Mouse (Mus musculus): ENCODE results near the gene Uchl4.

The Uchl4 gene

GRCm38 (mm10) chr9:64234768-64235435 lies at the start of gene Uchl4:
Gene Uchl4, plus strand, starts transcription at chr9:64235201.
- WGBS = 95% methylated on average over 8 of the region's 8 CpGs

DNA sequence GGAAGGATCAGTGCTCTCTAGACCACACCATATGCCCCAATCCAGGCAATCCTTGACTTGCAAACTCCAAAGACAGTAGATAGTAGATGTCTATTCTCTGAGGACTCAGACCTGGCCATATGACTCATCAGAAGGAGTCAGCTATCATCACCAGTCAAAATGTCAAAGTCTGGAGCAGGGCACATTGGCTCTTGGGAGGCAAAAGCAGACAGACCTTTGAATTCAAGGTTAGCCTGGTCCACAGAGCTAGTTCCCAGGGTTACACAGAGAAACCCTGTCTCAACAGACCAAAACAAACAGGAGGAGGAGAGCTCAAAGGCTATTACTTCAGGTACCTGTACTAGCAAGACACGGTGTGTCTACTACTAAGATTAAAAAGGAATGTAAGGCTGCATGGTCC lies 41.1 kb upstream of the Uchl4 start:
- WGBS = 97% methylated on average over 1 of the region's 1 CpGs

DNA sequence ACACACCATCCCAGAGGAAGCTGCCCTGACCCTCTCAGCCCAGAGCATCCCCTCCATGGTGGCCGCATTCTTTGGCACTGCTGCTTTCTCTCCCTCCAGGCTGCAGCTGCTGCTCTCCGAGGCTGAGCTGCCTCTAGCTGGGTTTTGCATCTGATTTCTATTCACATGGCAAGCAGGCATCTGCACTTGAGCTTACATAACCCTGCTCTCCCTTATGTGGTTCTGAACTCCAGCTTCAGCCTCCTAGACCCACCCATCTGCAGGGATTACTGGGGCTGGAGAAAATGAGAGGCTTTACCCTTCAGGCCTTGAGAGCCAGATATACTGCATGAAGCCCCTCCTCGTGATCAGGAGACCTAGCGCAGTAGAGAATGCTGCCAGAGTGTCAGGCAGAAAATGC lies 39.4 kb upstream of the Uchl4 start:
- 31% methylated on average over 4 of the region's 4 CpGs for WGBS

- WGBS = 92% methylated on average over 8 of the region's 8 CpGs
Observed at GRCm38 (mm10) chr9:64197524-64197923, 37.5 kb upstream of the Uchl4 start.

- 98% methylated on average over 5 of the region's 5 CpGs for WGBS
Observed at GRCm38 (mm10) chr9:64198068-64198762, 36.8 kb upstream of the Uchl4 start.

- 88% methylated on average over 7 of the region's 7 CpGs for WGBS
Observed at GRCm38 (mm10) chr9:64198763-64199418, 36.1 kb upstream of the Uchl4 start.

DNA sequence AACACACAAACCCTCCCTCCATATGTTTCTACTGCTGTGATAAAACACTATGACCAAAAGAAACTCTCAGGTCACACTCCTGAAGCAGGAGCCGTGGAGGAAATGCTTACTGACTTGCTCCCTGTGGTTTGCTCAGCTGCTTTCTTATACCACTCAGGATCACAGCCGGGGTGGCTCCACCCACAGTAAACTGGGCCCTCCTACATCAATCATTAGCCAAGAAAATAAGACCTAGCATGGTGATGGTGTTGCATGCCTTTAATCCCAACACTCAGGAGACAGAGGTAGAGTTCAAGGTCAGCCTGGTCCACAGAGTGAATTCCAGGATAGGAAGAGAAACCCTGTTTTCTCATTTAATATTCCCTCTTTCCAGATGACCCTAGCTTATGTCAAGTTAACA lies 35.1 kb upstream of the Uchl4 start:
- 64% methylated on average over 2 of the region's 2 CpGs for WGBS

DNA sequence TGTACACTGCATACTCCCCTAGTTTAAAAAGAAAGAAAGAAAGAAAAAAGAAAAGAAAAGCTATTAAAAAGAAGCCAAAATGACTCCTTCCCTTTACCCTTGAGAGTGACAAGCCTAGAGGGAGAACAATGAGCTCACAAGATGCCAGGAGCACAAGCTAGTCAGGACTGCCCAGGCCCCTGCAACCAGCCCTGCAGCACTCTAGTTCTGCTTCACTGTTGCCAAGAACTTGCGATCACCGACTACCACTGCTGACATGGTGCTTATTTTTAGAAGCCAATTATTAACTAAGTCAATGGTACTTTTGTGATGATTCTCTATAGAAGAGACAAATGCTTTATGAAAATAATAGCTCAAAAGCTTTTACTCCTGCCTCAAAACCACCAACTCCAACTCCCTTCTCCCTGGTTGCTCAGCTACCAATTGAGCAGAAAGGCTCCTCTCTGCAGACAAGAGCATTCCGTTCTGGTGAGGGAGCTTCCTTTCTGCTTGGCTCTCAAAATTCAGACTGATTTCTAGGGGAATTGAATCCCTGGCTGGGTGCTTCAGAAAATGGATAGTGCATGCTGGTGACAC lies 27.4 kb upstream of the Uchl4 start:
- WGBS = 40% methylated on average over 3 of the region's 3 CpGs

DNA sequence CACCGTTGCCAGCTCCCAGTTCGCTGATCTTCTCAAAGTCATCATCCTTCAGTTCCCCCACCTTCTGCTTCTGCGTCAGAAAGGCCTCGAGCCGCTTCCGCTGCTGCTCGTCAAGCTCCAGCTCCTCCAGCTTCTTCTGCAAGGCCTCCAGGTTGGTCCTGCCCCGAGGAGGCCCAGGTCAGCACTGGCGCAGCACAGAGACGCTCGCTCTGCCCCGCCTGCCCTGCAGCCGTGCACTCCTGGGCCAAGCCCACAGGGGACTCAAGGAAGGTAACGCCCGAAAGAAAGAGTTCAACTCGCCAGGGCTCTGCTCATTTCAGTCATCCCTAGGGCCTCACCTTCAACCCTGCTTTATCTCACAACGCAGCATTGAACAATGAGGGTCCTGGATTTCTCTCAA lies 20.5 kb upstream of the Uchl4 start:
- 96% methylated on average over 17 of the region's 17 CpGs for WGBS

GRCm38 (mm10) chr9:64216090-64216489 lies 18.9 kb upstream of the Uchl4 start:
- 51% methylated on average over 4 of the region's 4 CpGs for WGBS

DNA sequence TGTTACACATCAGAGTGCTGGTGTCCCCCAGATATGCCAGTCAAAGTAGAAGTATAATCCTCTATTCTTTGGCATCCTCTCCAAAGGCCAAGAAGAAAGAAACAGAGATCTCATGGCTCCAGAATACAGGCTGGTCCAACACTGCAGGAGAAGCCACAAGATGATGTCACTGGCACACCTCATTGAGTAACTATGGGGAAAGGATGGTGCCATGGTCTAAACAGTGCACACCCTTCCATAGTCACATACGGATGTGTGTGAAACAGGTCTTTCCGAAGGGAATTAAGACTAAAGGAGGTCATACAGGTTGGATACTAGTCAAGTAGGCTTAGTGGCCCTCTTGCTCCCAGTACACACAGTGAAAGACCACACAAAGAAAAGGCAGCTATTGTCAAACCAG lies 18.4 kb upstream of the Uchl4 start:
- WGBS = 90% methylated on average over 2 of the region's 2 CpGs

GRCm38 (mm10) chr9:64219305-64219704 lies 15.7 kb upstream of the Uchl4 start:
- 66% methylated on average over 1 of the region's 1 CpGs for WGBS

GRCm38 (mm10) chr9:64219772-64220420 lies 15.1 kb upstream of the Uchl4 start:
- WGBS = 87% methylated on average over 10 of the region's 10 CpGs

GRCm38 (mm10) chr9:64220603-64221002 lies 14.4 kb upstream of the Uchl4 start:
- WGBS = 91% methylated on average over 1 of the region's 1 CpGs

- 54% methylated on average over 4 of the region's 4 CpGs for WGBS
Observed at GRCm38 (mm10) chr9:64221480-64221879, 13.5 kb upstream of the Uchl4 start.

DNA sequence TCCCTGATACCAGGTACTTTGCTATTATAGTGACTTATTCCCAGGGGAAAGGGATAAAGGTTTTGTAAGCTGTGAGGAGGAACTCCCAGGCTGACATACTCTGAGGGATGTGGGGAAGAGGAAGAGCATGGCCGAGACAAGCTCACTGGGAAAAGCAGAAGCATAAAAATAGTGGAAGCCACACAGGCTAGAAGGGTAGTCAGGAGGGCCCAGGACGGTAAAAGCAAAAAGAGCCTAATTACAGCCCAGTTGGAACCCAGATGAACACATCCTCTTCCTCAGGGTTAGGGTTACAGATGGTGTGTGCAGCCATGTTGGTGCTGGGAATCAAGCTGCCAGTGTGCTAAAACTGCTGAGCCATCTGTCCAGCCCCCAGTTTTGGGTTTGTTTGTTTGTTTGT lies 12.9 kb upstream of the Uchl4 start:
- 58% methylated on average over 2 of the region's 2 CpGs for whole genome bisulfite sequencing

GRCm38 (mm10) chr9:64227736-64228135 lies 7.3 kb upstream of the Uchl4 start:
- WGBS = 58% methylated on average over 12 of the region's 12 CpGs

GRCm38 (mm10) chr9:64231171-64231570 lies 3.8 kb upstream of the Uchl4 start:
- WGBS = 27% methylated on average over 5 of the region's 5 CpGs

DNA sequence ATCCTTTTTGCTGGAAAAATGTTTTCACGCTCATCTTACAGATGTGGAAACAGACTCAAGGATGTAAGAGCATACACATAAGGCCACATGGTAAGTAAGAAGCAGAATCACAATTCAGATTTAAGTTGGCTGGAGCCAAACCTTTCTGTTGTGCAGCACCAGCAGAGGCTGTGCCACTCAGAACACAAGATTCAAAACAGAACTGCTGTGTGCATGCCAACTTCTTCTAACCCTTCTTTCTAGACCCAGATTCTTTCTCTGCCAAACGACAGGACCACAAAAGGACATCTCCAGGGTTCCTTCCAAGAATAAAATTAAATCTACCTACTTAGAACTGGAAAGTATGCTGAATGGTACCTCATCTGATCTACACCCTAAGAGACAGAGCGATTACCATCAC lies 3.3 kb upstream of the Uchl4 start:
- WGBS = 19% methylated on average over 3 of the region's 3 CpGs

DNA sequence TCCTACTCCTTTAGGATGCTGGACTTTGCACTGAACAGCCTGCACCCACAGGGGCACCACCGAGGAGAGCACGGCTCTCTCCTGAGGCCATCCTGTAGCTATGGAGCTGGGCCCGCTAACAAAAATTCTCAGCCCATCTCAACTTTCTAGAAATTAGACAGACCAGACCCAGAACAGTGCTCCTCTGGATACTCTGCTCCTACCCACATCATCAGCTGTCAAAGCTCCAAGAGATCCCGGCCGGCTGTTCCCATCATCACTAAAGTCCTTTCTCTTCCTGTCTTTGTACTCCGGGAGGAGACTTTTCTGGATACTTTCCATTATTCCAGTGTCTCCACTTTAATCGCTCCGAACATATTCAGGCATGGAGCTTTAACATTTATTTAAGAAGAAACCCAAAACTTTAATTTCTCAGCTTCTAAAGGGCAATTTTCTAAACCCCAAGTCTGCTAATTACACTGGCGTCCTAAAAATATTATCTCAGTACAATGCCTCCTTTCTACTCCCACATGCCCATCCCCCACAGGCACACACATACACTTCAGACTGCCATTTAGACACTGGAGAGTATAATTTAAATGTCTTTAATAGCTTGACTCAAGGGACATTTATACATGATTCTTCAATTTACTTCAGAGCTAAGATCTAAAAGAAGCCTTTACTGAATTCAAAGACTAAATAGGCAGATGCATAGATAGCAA lies 2.6 kb upstream of the Uchl4 start:
- WGBS = 32% methylated on average over 9 of the region's 9 CpGs

DNA sequence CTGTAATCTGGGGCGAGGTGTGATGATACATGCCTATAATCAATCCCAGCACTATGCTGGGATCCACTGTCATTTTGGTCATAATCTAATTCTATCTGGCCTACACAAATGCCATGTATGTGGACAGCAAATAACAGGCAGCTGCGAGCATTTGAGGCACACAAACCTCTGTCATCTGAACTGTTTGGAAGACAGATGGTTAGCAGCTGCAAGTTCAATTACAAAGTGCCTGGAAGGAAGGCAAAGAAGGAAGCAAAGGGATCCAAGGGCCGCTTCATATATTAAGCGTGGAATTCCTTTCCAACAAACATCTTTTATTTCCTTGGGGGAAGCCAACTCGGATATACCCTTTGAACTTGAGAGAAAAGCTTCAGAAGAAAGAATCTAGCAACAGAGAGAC lies 1.3 kb upstream of the Uchl4 start:
- WGBS = 81% methylated on average over 5 of the region's 5 CpGs

DNA sequence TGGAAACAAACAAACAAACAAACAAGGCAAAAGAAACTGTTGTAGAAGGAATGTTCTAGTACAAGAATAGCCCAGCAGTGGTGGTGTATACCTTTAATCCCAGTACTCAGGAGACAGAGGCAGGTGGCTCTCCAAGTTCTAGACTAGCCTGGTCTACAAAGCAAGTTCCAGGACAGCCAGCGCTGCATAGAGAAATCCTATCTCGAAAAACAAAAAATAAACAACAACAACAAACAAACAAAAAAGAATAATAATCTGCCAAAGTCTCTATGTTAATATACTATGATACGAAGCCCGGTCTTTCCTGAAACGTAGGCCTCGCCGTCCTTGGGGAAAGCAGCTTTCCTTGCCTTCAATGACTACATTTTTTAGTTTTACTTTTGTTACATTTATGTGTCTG lies 1.1 kb downstream of the Uchl4 start:
- WGBS = 97% methylated on average over 7 of the region's 7 CpGs
